Mouse (Mus musculus) midbrain, postnatal 0 days (tissue): ENCODE data around the gene Tmem196. TPM values are rescaled to one million over a fixed set of nuclear protein-coding genes. Genes with fewer than 3 reads are reported as not detected.
"Not testable (repeated sequence)": the region's sequence is repeated elsewhere in the genome, so short reads cannot be mapped to it uniquely, and the experiment has no call there.

Source experiments
- ATAC-seq: fragments of 200-750 bp; cut with Nextera tagmentation; 2 replicates; pipeline ENCODE4 v1.8.0; 2017; ENCODE audit warnings: moderate number of reproducible peaks, mild to moderate bottlenecking, moderate TSS enrichment, moderate library complexity; ENCODE audit not compliant: low FRiP score
- DNase-seq: peaks from one replicate; pipeline ENCODE4 v3.0.0-alpha.2; 2015; ENCODE audit warnings: low spot score
- H3K27ac ChIP-seq: fragments of 300-500 bp; sonication (generic); 2 replicates; pipeline ENCODE4 v1.5.1; 2014; ENCODE audit warnings: low read depth, mild to moderate bottlenecking, low read length, mixed read lengths
- H3K27me3 ChIP-seq: fragments of 300-500 bp; sonication (generic); 2 replicates; pipeline ENCODE4 v1.6.1; 2014; ENCODE audit warnings: low read length, control low read depth, mixed read lengths; ENCODE audit not compliant: insufficient read depth
- H3K36me3 ChIP-seq: fragments of 300-500 bp; sonication (generic); 2 replicates; pipeline ENCODE4 v1.6.1; 2014; ENCODE audit warnings: low read length, control low read depth, mixed read lengths; ENCODE audit not compliant: insufficient read depth
- H3K4me1 ChIP-seq: fragments of 300-500 bp; sonication (generic); 2 replicates; pipeline ENCODE4 v1.6.1; 2014; ENCODE audit warnings: mild to moderate bottlenecking, control low read depth, antibody characterized with exemption, low read length, mixed read lengths; ENCODE audit not compliant: insufficient read depth
- H3K4me2 ChIP-seq: fragments of 300-500 bp; sonication (generic); 2 replicates; pipeline ENCODE4 v1.6.1; 2014; ENCODE audit warnings: low read depth, mild to moderate bottlenecking, low read length, mixed read lengths; ENCODE audit not compliant: poor library complexity, severe bottlenecking
- H3K4me3 ChIP-seq: fragments of 300-500 bp; sonication (generic); 2 replicates; pipeline ENCODE4 v1.5.1; 2014; ENCODE audit warnings: low read depth, mild to moderate bottlenecking, low read length, moderate library complexity
- H3K9ac ChIP-seq: fragments of 300-500 bp; sonication (generic); replicated peaks from 2 replicates; pipeline ENCODE4 v1.6.1; 2014; ENCODE audit warnings: mild to moderate bottlenecking, low read length, moderate library complexity, mixed read lengths; ENCODE audit not compliant: poor library complexity, severe bottlenecking
- H3K9me3 ChIP-seq: fragments of 300-500 bp; sonication (generic); 2 replicates; pipeline ENCODE4 v1.6.1; 2016; ENCODE audit warnings: low read length, control low read depth
- CTCF ChIP-seq: IDR thresholded peaks from 2 replicates; pipeline ENCODE4 v1.5.1; 2016; ENCODE audit warnings: antibody characterized with exemption, mild to moderate bottlenecking
- WGBS: fragments of 180-500 bp; shearing (Covaris S2); extraction: QIAGEN DNeasy Blood & Tissue Kit; methylation state at CpG from one replicate; pipeline ENCODE4 v1.1.7; 2014; 5-methylcytosine and 5-hydroxymethylcytosine counted together
- polyA plus RNA-seq: library from polyadenylated mRNA; unstranded; fragments of >200 nt; fragmentation: Nextera tagmentation; extraction: Ambion mirVana; gene quantifications from 2 replicates; pipeline ENCODE4 v1.2.1, GENCODE M21; 2015
- total RNA-seq: library from RNA; depleted of rRNA; stranded (reverse); fragments of >200 nt; gene quantifications from 2 replicates; pipeline ENCODE4 v1.2.3, GENCODE M21; 2014

Gene Tmem196
- total and polyA plus RNA-seq, 2 experiments from 2014 or later = 13.3 to 17.9 TPM

- Histone ChIP-seq H3K36me3 (no peaks in the 10 kb centered on the region), H3K4me2 (no peak overlapping the region), H3K4me3 (no peak overlapping the region), H3K27ac (no peak overlapping the region), H3K9ac (no peak overlapping the region), H3K9me3 (no peaks in the 10 kb centered on the region), H3K27me3 (no peaks in the 10 kb centered on the region), H3K4me1 (no peaks in the 10 kb centered on the region)
- ATAC-seq (no peak), DNase-seq (peak; percentile 68)
- WGBS = 4% methylated on average over 2 of the region's 2 CpGs
- peak; percentile 88 for TF ChIP-seq CTCF
Observed at GRCm38 (mm10) chr12:119981731-119982130, 36.1 kb downstream of the Tmem196 start.

DNA sequence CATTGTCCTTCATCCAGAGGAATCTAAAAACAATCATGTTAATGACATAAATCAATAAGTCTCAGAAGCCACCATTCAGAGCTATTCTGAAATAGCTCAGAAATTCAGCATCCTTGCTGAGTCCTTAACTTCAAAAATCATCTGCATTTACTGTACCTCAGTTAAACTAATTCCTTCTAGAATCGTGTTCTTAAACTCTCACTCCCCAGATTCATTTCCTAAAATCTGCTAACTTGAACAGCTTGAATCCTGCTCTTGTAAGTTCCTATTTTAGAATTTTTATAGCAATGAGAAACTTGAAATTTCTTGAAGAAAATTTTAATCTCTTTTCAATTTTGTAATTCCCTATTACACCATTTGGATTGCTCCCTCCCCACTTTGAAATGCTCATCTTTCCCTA is 52.6 kb downstream of the Tmem196 start:
- WGBS = 86% methylated on average over 1 of the region's 1 CpGs
- Histone ChIP-seq H3K4me1 (no peaks in the 10 kb centered on the region), H3K4me3 (no peak overlapping the region), H3K9ac (no peak overlapping the region), H3K4me2 (no peak overlapping the region), H3K27me3 (no peaks in the 10 kb centered on the region), H3K36me3 (no peaks in the 10 kb centered on the region), H3K27ac (no peak overlapping the region), H3K9me3 (no peaks in the 10 kb centered on the region)
- no peak for DNase-seq
- ATAC-seq = no peak
- no peak for TF ChIP-seq CTCF

DNA sequence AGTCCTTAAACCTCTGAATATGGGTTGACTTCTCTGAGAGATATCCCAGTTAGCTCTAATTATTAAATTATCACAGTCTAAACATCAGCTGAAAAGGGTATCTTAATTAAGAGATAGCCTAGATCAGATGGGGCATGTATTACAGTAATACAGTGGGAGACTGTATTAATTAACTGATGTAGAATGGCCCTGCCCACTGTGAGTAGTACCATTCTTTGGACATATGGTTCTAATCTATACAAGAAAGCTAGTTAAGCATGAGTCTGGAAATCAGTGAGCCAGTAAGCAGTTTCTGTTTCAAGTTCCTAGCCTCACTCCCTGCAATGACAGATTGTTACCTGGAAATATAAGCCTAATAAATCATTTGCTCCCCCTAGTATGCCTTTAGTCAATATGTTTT is 58.7 kb downstream of the Tmem196 start:
- H3K9ac ChIP-seq = no peak overlapping the region
- no peak overlapping the region for H3K27ac ChIP-seq
- H3K4me3 ChIP-seq = no peak overlapping the region
- no peak for TF ChIP-seq CTCF
- no peaks in the 10 kb centered on the region for H3K27me3 ChIP-seq
- ATAC-seq (no peak), DNase-seq (no peak)
- no peaks in the 10 kb centered on the region for H3K9me3 ChIP-seq
- H3K36me3 ChIP-seq = no peaks in the 10 kb centered on the region
- H3K4me2 ChIP-seq = no peak overlapping the region
- no peaks in the 10 kb centered on the region for H3K4me1 ChIP-seq

GRCm38 (mm10) chr12:120014768-120015167 is 69.1 kb downstream of the Tmem196 start:
- no peaks in the 10 kb centered on the region for H3K9me3 ChIP-seq
- ATAC-seq = no peak
- no peak overlapping the region for H3K4me2 ChIP-seq

DNA sequence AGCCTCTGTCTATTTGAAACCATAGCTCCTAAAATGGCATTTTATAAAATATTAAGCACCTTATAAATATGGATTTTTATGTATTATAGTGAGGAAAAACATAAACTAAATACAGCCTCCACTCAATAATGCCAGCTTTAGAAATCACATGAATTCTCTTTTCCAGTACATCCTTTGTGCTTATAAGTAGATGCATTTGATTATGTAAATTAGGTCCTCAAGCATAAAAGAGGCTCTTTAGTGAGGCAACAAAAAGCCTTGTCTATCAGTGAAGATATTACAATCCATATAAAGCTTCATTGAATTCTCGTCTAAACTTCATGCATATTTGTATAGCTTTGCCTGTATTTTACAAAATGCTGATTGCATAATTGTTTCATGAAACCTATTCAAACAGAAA is 69.6 kb downstream of the Tmem196 start:
- no peaks in the 10 kb centered on the region for H3K27me3 ChIP-seq
- no peaks in the 10 kb centered on the region; the same call in 1 of the 2 replicates for H3K4me1 ChIP-seq
- TF ChIP-seq CTCF = no peak
- H3K9me3 ChIP-seq = no peaks in the 10 kb centered on the region
- no peak overlapping the region for H3K4me3 ChIP-seq
- no peaks in the 10 kb centered on the region for H3K36me3 ChIP-seq
- no peak overlapping the region for H3K27ac ChIP-seq
- WGBS = 11% methylated on average over 1 of the region's 1 CpGs
- H3K4me2 ChIP-seq = no peak overlapping the region
- no peak for ATAC-seq
- no peak for DNase-seq
- no peak overlapping the region for H3K9ac ChIP-seq

More at GRCm38 (mm10) chr12:120014768-120015167, 69.1 kb downstream of the Tmem196 start:
- Histone ChIP-seq H3K27ac (peak overlapping the region; percentile 26; the same call in 1 of the 2 replicates), H3K9ac (no peak overlapping the region), H3K36me3 (no peaks in the 10 kb centered on the region), H3K4me1 (no peaks in the 10 kb centered on the region; the same call in 1 of the 2 replicates), H3K27me3 (no peaks in the 10 kb centered on the region), H3K4me3 (no peak overlapping the region)
- WGBS = 34% methylated on average over 4 of the region's 4 CpGs
- TF ChIP-seq CTCF = no peak
- peak; percentile 40 for DNase-seq

DNA sequence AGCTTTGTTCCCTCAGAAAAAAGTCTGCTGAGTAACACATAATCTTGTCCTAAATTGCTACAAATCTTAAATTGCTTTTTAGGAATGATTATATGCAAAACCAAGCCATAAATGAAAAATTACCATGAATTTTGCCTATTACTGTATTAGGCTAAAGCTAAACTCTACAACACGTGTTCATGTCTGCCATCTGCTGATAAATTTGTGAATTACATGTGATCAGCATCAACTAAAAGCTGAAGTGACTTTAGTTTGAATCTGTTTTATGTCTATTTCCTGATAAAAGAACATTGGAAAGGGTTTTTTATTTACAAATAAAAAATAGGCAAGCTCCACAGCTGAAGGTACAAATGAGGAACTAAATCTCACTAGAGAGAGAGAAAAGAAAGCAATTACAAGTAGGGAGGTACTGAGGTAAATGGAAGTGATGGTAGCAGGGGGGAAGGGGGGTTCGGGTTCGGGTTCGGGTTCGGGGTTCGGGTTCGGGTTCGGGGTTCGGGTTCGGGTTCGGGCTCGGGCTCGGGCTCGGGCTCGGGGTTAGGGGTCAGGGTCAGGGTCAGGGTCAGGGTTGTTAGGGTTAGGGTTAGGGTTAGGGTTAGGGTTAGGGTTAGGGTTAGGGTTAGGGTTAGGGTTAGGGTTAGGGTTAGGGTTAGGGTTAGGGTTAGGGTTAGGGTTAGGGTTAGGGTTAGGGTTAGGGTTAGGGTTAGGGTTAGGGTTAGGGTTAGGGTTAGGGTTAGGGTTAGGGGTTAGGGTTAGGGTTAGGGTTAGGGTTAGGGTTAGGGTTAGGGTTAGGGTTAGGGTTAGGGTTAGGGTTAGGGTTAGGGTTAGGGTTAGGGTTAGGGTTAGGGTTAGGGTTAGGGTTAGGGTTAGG is 82.7 kb downstream of the Tmem196 start:
- H3K4me3 ChIP-seq, H3K36me3 ChIP-seq, H3K9me3 ChIP-seq, H3K9ac ChIP-seq, H3K4me1 ChIP-seq, ATAC-seq, H3K4me2 ChIP-seq, H3K27ac ChIP-seq, H3K27me3 ChIP-seq: not testable (repeated sequence)
- DNase-seq = peak; percentile 85
- WGBS = 80% methylated on average over 15 of the region's 15 CpGs
- TF ChIP-seq CTCF = peak; percentile 82
